Mouse (Mus musculus): ENCODE results near the gene Mgarp.

Gene Mgarp

GRCm38 (mm10) chr3:51341268-51342081 is 55.1 kb downstream of the Mgarp start:
- ChIA-PET CTCF (interaction anchor here in 2 of 4 experiments (0.9 to 1.0 kb wide), 2 partner anchors 9 to 107 kb away, joined by 3 read pairs; no protein-coding TSS in a partner anchor), POLR2A (interaction anchor here in 3 of 4 experiments (0.6 to 2.3 kb wide), 10 partner anchors 9 to 107 kb away, joined by 3 to 9 read pairs (median 4); no protein-coding TSS in a partner anchor)

- POLR2A ChIA-PET, result interaction anchor here in 3 of 4 experiments (0.6 to 2.3 kb wide), 9 partner anchors 10 to 65 kb away, joined by 3 to 9 read pairs (median 4); no protein-coding TSS in a partner anchor
- CTCF ChIA-PET, result interaction anchor here in 3 of 4 experiments (1.0 kb wide), 3 partner anchors 10 to 106 kb away, joined by 3 read pairs; no protein-coding TSS in a partner anchor
Observed at GRCm38 (mm10) chr3:51340552-51341267, 55.8 kb downstream of the Mgarp start, which contains the start of gene Elf2. Gene Elf2 (minus strand): TSS chr3:51340663.

GRCm38 (mm10) chr3:51339734-51340551 is 56.6 kb downstream of the Mgarp start:
- ChIA-PET CTCF (interaction anchor here in 2 of 4 experiments (1.0 kb wide), 2 partner anchors 13 to 106 kb away, joined by 3 read pairs; no protein-coding TSS in a partner anchor), POLR2A (interaction anchor here in 2 of 4 experiments (0.6 to 1.0 kb wide), 4 partner anchors 18 to 64 kb away, joined by 3 to 5 read pairs (median 4); no protein-coding TSS in a partner anchor)

- POLR2A ChIA-PET, result interaction anchor here in 1 of 4 experiments (0.8 to 1.0 kb wide), 2 partner anchors 19 to 61 kb away, joined by 3 to 5 read pairs; no protein-coding TSS in a partner anchor
- CTCF ChIA-PET, result no interaction called here
Observed at GRCm38 (mm10) chr3:51339378-51339733, 57.2 kb downstream of the Mgarp start.

Measured in embryonic stem cell, embryonic (primary cell).